Mouse (Mus musculus): ENCODE measurements around the gene Serping1. TPM values are rescaled to one million over a fixed set of nuclear protein-coding genes. Genes with fewer than 3 reads are reported as not detected.

Gene Serping1
- polyA plus RNA-seq, 1 experiment from 2014 or later, result 49.4 TPM

DNA sequence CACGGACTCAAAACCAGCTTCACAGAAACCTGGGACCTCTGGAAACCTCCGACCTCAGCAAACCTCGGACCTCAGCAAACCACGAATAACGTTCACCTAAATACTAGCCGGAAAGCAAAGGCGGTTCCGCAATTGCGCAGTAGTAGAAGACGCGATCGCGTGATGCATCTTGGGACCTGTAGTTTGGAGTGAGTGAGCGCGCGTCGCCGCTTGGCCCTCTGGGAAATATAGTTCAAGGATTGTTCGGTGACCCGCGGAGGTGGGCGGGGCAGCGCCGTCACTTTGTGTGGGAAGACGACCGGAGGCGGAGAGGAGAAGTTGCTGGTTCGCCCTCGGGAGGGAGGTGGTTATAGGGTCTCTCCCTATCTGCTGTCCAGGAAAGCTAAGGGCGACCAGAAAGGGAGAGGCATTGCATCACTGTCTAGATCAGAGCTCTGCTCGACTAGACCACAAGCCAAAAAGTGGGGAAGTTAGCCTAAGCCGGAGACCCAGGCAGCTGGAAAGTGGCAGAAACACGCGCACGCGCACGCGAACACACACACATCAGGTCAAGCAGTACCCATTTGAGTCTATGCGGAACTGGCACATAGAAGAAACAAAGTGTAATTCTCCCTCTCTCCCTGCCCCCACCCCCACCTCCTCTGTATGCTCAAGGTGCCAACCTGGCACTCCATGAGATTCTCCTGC lies 47.9 kb downstream of the Serping1 start, which contains the start of gene Clp1:
TSS of gene Clp1 (minus strand) at position 179 of the 687 bp plus-strand sequence.
- H3K4me2 ChIP-seq (replicated peaks; ENCODE audit: low read depth), result peak within 1 kb of the TSS; percentile 83
- H3K27ac ChIP-seq (ENCODE audit: low read depth, low read length), result peak within 1 kb of the TSS; percentile 74
- no peaks in the 10 kb centered on the region for H3K27me3 ChIP-seq (replicated peaks; ENCODE audit: control insufficient read depth, insufficient read depth, low read length)
- no peak; the same call in 1 of the 2 replicates for TF ChIP-seq CTCF (IDR thresholded peaks at IDR 0.05; ENCODE audit: low read depth)
- H3K9ac ChIP-seq (ENCODE audit: low read depth, low read length), result peak within 1 kb of the TSS; percentile 57
- no peaks in the 10 kb centered on the region for H3K9me3 ChIP-seq (ENCODE audit: control insufficient read depth)
- under 1% methylated on average over 38 of the region's 39 CpGs for WGBS
- peak; percentile 98 for ATAC-seq
- 0 out of 2 replicates have a peak, but pooled peaks cover 3% of the 10 kb centered on the region for H3K4me1 ChIP-seq (replicated peaks; ENCODE audit: control insufficient read depth, insufficient read depth, low read length)
- peak within 1 kb of the TSS; percentile 57 for H3K4me3 ChIP-seq (ENCODE audit: low read depth, low read length)
- peaks cover 21% of the 10 kb centered on the region; the same call in 1 of the 2 replicates for H3K36me3 ChIP-seq (ENCODE audit: control insufficient read depth, insufficient read depth)

- Histone ChIP-seq H3K36me3 (ENCODE audit: control insufficient read depth, insufficient read depth) (peaks cover 21% of the 10 kb centered on the region; the same call in 1 of the 2 replicates), H3K27ac (ENCODE audit: low read depth, low read length) (no peak overlapping the region), H3K4me3 (ENCODE audit: low read depth, low read length) (peak overlapping the region; percentile 57), H3K27me3 (replicated peaks; ENCODE audit: control insufficient read depth, insufficient read depth, low read length) (no peaks in the 10 kb centered on the region), H3K9me3 (ENCODE audit: control insufficient read depth) (no peaks in the 10 kb centered on the region), H3K9ac (ENCODE audit: low read depth, low read length) (peak overlapping the region; percentile 57), H3K4me2 (replicated peaks; ENCODE audit: low read depth) (peak overlapping the region; percentile 83), H3K4me1 (replicated peaks; ENCODE audit: control insufficient read depth, insufficient read depth, low read length) (0 out of 2 replicates have a peak, but pooled peaks cover 3% of the 10 kb centered on the region)
- TF ChIP-seq CTCF (IDR thresholded peaks at IDR 0.05; ENCODE audit: low read depth), result no peak
- ATAC-seq, result no peak
- WGBS, result 4% methylated on average over 9 of the region's 9 CpGs
These were observed 48.5 kb downstream of the Serping1 start for GRCm38 (mm10) chr2:84726716-84727115.

DNA sequence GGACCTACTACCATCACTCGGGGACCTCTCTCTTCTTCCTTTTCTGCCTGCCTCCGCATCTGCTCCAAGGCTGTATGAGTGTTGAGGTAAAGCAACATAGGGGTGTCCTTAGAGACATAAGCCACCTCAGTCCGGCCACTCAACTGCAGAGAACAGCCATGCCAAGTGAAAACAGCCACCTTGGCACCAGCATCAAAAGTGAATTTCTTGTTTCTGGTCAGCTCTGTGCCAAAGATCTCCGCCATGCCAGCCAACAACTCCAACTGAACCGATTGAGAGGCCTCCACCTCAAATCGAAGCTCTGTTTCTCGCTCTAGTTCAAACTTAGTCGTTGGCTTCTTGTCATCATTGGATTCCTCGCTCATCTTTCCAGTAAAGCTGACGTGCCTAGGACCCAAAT lies 49.5 kb downstream of the Serping1 start:
- peaks cover 21% of the 10 kb centered on the region; the same call in 1 of the 2 replicates for H3K36me3 ChIP-seq (ENCODE audit: control insufficient read depth, insufficient read depth)
- no peaks in the 10 kb centered on the region for H3K9me3 ChIP-seq (ENCODE audit: control insufficient read depth)
- ATAC-seq, result no peak
- no peak for TF ChIP-seq CTCF (IDR thresholded peaks at IDR 0.05; ENCODE audit: low read depth)
- no peak overlapping the region for H3K4me3 ChIP-seq (ENCODE audit: low read depth, low read length)
- 94% methylated on average over 10 of the region's 10 CpGs for WGBS
- peak overlapping the region; percentile 83 for H3K4me2 ChIP-seq (replicated peaks; ENCODE audit: low read depth)
- no peak overlapping the region for H3K27ac ChIP-seq (ENCODE audit: low read depth, low read length)
- no peak overlapping the region for H3K9ac ChIP-seq (ENCODE audit: low read depth, low read length)
- H3K27me3 ChIP-seq (replicated peaks; ENCODE audit: control insufficient read depth, insufficient read depth, low read length), result no peaks in the 10 kb centered on the region
- 0 out of 2 replicates have a peak, but pooled peaks cover 3% of the 10 kb centered on the region for H3K4me1 ChIP-seq (replicated peaks; ENCODE audit: control insufficient read depth, insufficient read depth, low read length)

GRCm38 (mm10) chr2:84723856-84724255 lies 51.4 kb downstream of the Serping1 start:
- TF ChIP-seq CTCF (IDR thresholded peaks at IDR 0.05; ENCODE audit: low read depth), result no peak
- Histone ChIP-seq H3K4me1 (replicated peaks; ENCODE audit: control insufficient read depth, insufficient read depth, low read length) (0 out of 2 replicates have a peak, but pooled peaks cover 3% of the 10 kb centered on the region), H3K9ac (ENCODE audit: low read depth, low read length) (no peak overlapping the region), H3K27ac (ENCODE audit: low read depth, low read length) (no peak overlapping the region), H3K9me3 (ENCODE audit: control insufficient read depth) (no peaks in the 10 kb centered on the region), H3K4me2 (replicated peaks; ENCODE audit: low read depth) (no peak overlapping the region), H3K36me3 (ENCODE audit: control insufficient read depth, insufficient read depth) (peaks cover 21% of the 10 kb centered on the region; the same call in 1 of the 2 replicates), H3K4me3 (ENCODE audit: low read depth, low read length) (no peak overlapping the region), H3K27me3 (replicated peaks; ENCODE audit: control insufficient read depth, insufficient read depth, low read length) (no peaks in the 10 kb centered on the region)
- no peak for ATAC-seq
- WGBS, result 94% methylated on average over 14 of the region's 14 CpGs

DNA sequence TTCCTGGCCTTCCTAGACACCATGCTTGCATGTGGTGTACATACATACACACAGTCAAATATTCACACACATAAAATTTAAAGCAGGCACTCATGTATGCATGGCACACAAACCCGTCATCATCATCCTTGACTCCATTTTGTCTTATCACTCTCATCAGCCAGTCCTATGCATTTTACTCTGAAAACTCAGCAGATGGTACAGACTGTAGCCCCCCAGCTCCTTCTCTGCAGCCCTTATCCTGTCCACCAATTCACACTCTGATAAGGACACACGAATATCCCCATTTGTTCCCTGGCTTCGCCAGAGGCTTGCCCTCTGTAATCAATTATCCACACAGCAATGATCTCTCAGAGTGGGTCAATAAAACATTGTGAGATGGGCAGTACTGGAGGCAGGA lies 54.1 kb downstream of the Serping1 start:
- H3K27ac ChIP-seq (ENCODE audit: low read depth, low read length), result no peak overlapping the region
- H3K4me3 ChIP-seq (ENCODE audit: low read depth, low read length), result no peak overlapping the region
- H3K36me3 ChIP-seq (ENCODE audit: control insufficient read depth, insufficient read depth), result peaks cover 21% of the 10 kb centered on the region; the same call in 1 of the 2 replicates
- no peak overlapping the region for H3K9ac ChIP-seq (ENCODE audit: low read depth, low read length)
- 0 out of 2 replicates have a peak, but pooled peaks cover 3% of the 10 kb centered on the region for H3K4me1 ChIP-seq (replicated peaks; ENCODE audit: control insufficient read depth, insufficient read depth, low read length)
- TF ChIP-seq CTCF (IDR thresholded peaks at IDR 0.05; ENCODE audit: low read depth), result no peak
- ATAC-seq, result no peak
- H3K9me3 ChIP-seq (ENCODE audit: control insufficient read depth), result no peaks in the 10 kb centered on the region
- WGBS, result 78% methylated on average over 3 of the region's 3 CpGs
- no peak overlapping the region for H3K4me2 ChIP-seq (replicated peaks; ENCODE audit: low read depth)
- H3K27me3 ChIP-seq (replicated peaks; ENCODE audit: control insufficient read depth, insufficient read depth, low read length), result no peaks in the 10 kb centered on the region

DNA sequence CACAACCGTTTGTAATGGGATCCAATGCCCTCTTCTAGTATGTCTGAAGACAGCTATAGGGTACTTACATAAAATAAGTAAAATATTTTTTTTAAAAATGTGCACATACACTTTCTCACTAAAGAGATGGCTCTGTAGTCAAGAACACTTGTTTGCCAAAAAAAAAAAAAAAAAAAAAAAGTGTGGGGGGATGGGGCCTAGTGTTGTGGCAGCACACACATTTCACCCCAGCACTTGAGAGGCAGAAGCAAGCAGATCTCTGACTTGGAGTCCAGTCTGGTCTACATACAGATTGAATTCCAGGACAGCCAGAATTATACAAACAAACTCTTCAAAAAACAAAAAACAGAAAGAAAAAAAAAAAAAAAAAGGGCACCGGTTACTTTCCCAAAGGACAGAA lies 54.5 kb downstream of the Serping1 start:
- H3K36me3 ChIP-seq (ENCODE audit: control insufficient read depth, insufficient read depth), result peaks cover 20% of the 10 kb centered on the region; the same call in 1 of the 2 replicates
- no peak overlapping the region for H3K4me2 ChIP-seq (replicated peaks; ENCODE audit: low read depth)
- 92% methylated on average over 2 of the region's 2 CpGs for WGBS
- H3K27ac ChIP-seq (ENCODE audit: low read depth, low read length), result no peak overlapping the region
- no peak for ATAC-seq
- TF ChIP-seq CTCF (IDR thresholded peaks at IDR 0.05; ENCODE audit: low read depth), result no peak
- H3K9me3 ChIP-seq (ENCODE audit: control insufficient read depth), result no peaks in the 10 kb centered on the region
- no peak overlapping the region for H3K9ac ChIP-seq (ENCODE audit: low read depth, low read length)
- 0 out of 2 replicates have a peak, but pooled peaks cover 3% of the 10 kb centered on the region for H3K4me1 ChIP-seq (replicated peaks; ENCODE audit: control insufficient read depth, insufficient read depth, low read length)
- H3K27me3 ChIP-seq (replicated peaks; ENCODE audit: control insufficient read depth, insufficient read depth, low read length), result no peaks in the 10 kb centered on the region
- no peak overlapping the region for H3K4me3 ChIP-seq (ENCODE audit: low read depth, low read length)

Data from intestine, postnatal 0 days (tissue).